In the genomic region with DNA sequence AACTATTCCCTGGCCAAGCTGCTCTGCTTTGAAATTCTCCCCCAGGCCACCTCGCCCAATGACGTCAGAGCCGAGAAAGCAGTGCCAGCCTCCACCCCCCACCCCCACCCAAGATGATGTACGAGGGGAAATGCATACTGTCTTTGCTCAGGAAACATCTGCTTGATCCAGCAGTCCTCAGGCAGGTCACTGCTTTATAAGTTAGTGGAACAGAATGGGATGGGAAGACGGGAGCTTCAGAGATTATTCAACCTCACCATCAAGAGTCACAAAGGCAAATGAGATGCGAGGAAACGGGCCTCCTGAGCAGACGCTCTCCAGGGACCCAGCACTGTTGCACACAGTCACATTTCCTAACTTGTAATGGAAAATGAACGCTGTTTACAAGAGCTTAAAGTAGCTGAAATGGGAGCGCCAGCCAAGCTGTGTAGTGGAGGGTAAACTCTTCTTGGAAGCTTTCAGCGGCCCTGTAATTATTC, we compare ENCODE assay signal across 9 mouse cellular contexts. TPM values are rescaled to one million over a fixed set of nuclear protein-coding genes. Genes with fewer than 3 reads are reported as not detected.
DNase-seq lines count a peak whose midpoint lies in the region; ATAC-seq lines count a peak whose summit lies in the region.
"Had no signal": no experiment of that assay in that cellular context is flagged by ENCODE, and none has a peak within 500 bp of the region (broad histone marks: within the 10 kb centered on the region; RNA-seq: fewer than 3 reads in every experiment).

No protein-coding gene starts in this region.

- peak overlapping the region; percentile 29 for H3K4me2 ChIP-seq in heart, embryonic 14.5 days (ENCODE audit: low read length)
- peak overlapping the region; percentile 38 for H3K4me2 ChIP-seq in neural tube, embryonic 12.5 days (replicated peaks)

- H3K27ac ChIP-seq in embryonic facial prominence, embryonic 10.5 days (replicated peaks): no peak overlapping the region; the same call in 1 of the 2 replicates
- H3K27ac ChIP-seq in heart, embryonic 14.5 days (replicated peaks in 1 of 2; ENCODE audit: control insufficient read depth in 1 of 2, insufficient read depth in 1 of 2, low read depth in 2 of 2, low read length in 2 of 2): peak overlapping the region in 1 of 2 experiments; percentile 42; a peak in 2 of 4 replicates
- no peak overlapping the region for H3K27ac ChIP-seq in neural tube, embryonic 12.5 days

- peaks cover 13% of the 10 kb centered on the region for H3K4me1 ChIP-seq in embryonic facial prominence, embryonic 10.5 days
- H3K4me1 ChIP-seq in heart, embryonic 14.5 days (ENCODE audit: control insufficient read depth in 2 of 2, insufficient read depth in 2 of 2, low read length in 2 of 2): peaks cover 7 to 17% of the 10 kb centered on the region in 2 experiments
- peaks cover 12% of the 10 kb centered on the region for H3K4me1 ChIP-seq in neural tube, embryonic 12.5 days

- no peaks in the 10 kb centered on the region for H3K9me3 ChIP-seq in embryonic facial prominence, embryonic 10.5 days
- H3K9me3 ChIP-seq in heart, embryonic 14.5 days (ENCODE audit: control insufficient read depth, low read length): no peaks in the 10 kb centered on the region
- H3K9me3 ChIP-seq in neural tube, embryonic 12.5 days: no peaks in the 10 kb centered on the region
- H3K9me3 ChIP-seq: megakaryocyte, embryonic 14.5 days had no signal

- H3K36me3 ChIP-seq in embryonic facial prominence, embryonic 10.5 days (replicated peaks): no peaks in the 10 kb centered on the region
- H3K36me3 ChIP-seq in heart, embryonic 14.5 days (ENCODE audit: control insufficient read depth, insufficient read depth, low read length): no peaks in the 10 kb centered on the region
- no peaks in the 10 kb centered on the region for H3K36me3 ChIP-seq in neural tube, embryonic 12.5 days

- H3K9ac ChIP-seq in heart, embryonic 14.5 days (ENCODE audit: low read length): 0 out of 2 replicates have a peak overlapping the region, but pooled peaks have one; percentile 8
- H3K9ac ChIP-seq in neural tube, embryonic 12.5 days: no peak overlapping the region

- 35% methylated on average over 11 of the region's 11 CpGs for WGBS in embryonic facial prominence, embryonic 10.5 days
- 18% methylated on average over 11 of the region's 11 CpGs for WGBS in heart, embryonic 14.5 days
- WGBS in neural tube, embryonic 12.5 days: 40% methylated on average over 11 of the region's 11 CpGs

- H3K27me3 ChIP-seq in embryonic facial prominence, embryonic 10.5 days (replicated peaks; ENCODE audit: low read depth, poor library complexity, severe bottlenecking): no peaks in the 10 kb centered on the region
- H3K27me3 ChIP-seq in heart, embryonic 14.5 days (ENCODE audit: control insufficient read depth, insufficient read depth, low read length): no peaks in the 10 kb centered on the region
- no peaks in the 10 kb centered on the region for H3K27me3 ChIP-seq in neural tube, embryonic 12.5 days (replicated peaks)

- 0 out of 2 replicates have a peak, but pooled peaks have one; percentile 61 for ATAC-seq in heart, embryonic 14.5 days (ENCODE audit: insufficient number of reproducible peaks, insufficient read depth, low FRiP score, low read depth)
- peak; percentile 13; the same call in 1 of the 2 replicates for ATAC-seq in neural tube, embryonic 12.5 days (ENCODE audit: low FRiP score, low read depth)

- peak; percentile 64 for DNase-seq in adrenal gland, postnatal 14 days
- peak; percentile 17 for DNase-seq in embryonic facial prominence, embryonic 10.5 days (ENCODE audit: low spot score)
- DNase-seq in kidney, postnatal 25 days: peak; percentile 66 to 82
- no peak for DNase-seq in layer of hippocampus, adult 8-10 months (ENCODE audit: low spot score in 2 of 2)
- DNase-seq in thymus, postnatal 14 days: no peak
- DNase-seq in T-cell, adult 2 months (ENCODE audit: low spot score): no peak

- no peak overlapping the region for H3K4me3 ChIP-seq in embryonic facial prominence, embryonic 10.5 days
- no peak overlapping the region for H3K4me3 ChIP-seq in heart, embryonic 14.5 days (ENCODE audit: control insufficient read depth in 1 of 2, insufficient read depth in 1 of 2, low read depth in 1 of 2, low read length in 2 of 2)
- H3K4me3 ChIP-seq in neural tube, embryonic 12.5 days: no peak overlapping the region
- H3K4me3 ChIP-seq: megakaryocyte, embryonic 14.5 days had no signal

RNA-seq across cellular contexts. Expression of a gene that starts 24.3 kb away (rescaled TPM):
- 7.7 and 8.3 TPM in 2 replicates for total RNA-seq in adrenal gland, postnatal 14 days (2021)
- polyA plus RNA-seq in embryonic facial prominence, embryonic 10.5 days (2016; fragmentation: Nextera tagmentation; extraction: Ambion mirVana): 16.9 and 19.4 TPM in 2 replicates
- 6.3 and 6.5 TPM in 2 replicates for polyA plus RNA-seq in heart, embryonic 14.5 days (2014; fragmentation: Nextera tagmentation; extraction: Ambion mirVana)
- polyA plus RNA-seq in neural tube, embryonic 12.5 days (2016; fragmentation: Nextera tagmentation; extraction: Ambion mirVana): 5.6 and 5.7 TPM in 2 replicates
- 1 to 10 TPM; 1.5 to 2.8 (median 1.9) TPM for total RNA-seq in layer of hippocampus, adult 8-10 months (2022)

RNA-seq across cellular contexts. Expression of a gene that starts 51.8 kb away (rescaled TPM):
- total RNA-seq in adrenal gland, postnatal 14 days (2021): 4.2 and 5.1 TPM in 2 replicates
- polyA plus RNA-seq in embryonic facial prominence, embryonic 10.5 days (2016; fragmentation: Nextera tagmentation; extraction: Ambion mirVana): 7.0 and 7.7 TPM in 2 replicates
- 14.8 and 16.4 TPM in 2 replicates for polyA plus RNA-seq in heart, embryonic 14.5 days (2014; fragmentation: Nextera tagmentation; extraction: Ambion mirVana)
- 7.1 and 7.5 TPM in 2 replicates for polyA plus RNA-seq in neural tube, embryonic 12.5 days (2016; fragmentation: Nextera tagmentation; extraction: Ambion mirVana)
- 10 to 100 TPM; 14.6 to 17.9 (median 16.0) TPM for total RNA-seq in layer of hippocampus, adult 8-10 months (2022)

Comparison
In these comparisons a context has a peak if more than half of its experiments do, and no peak if none do; other contexts are left out.
1. DNase-seq: peak in adrenal gland, postnatal 14 days (single experiment), embryonic facial prominence, embryonic 10.5 days (single experiment) and kidney, postnatal 25 days (2 of 2); none in layer of hippocampus, adult 8-10 months (0 of 2), thymus, postnatal 14 days (single experiment) and T-cell, adult 2 months (single experiment).